Mouse (Mus musculus) liver, adult (tissue): ENCODE results near the gene Atxn2.

Experiments used
- GATA4 ChIP-seq: IDR thresholded peaks from 2 replicates; pipeline ENCODE4 v1.6.1; 2014; ENCODE audit warnings: mild to moderate bottlenecking, low read length; ENCODE audit not compliant: insufficient replicate concordance

The Atxn2 gene

DNA sequence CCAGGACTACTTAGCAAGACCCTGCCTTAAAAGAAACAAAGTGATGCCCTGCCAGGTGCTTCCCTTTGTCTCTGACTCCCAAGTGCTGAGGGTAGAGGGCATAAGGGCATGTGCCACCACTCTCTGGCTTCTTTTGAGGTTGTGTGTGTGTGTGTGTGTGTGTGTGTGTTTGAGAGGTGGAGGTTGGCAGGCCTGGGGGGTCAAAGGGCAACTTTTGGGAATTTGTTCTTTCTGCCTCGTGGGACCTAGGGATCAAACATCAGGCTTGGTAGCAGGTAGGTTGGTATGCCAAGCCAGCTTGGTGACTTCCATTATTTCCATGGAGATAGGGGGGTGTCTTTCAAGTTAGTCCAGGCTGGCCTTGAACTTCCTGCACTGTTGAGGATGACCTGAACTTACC is 7.8 kb upstream of the Atxn2 start:
- no peak for TF ChIP-seq GATA4

DNA sequence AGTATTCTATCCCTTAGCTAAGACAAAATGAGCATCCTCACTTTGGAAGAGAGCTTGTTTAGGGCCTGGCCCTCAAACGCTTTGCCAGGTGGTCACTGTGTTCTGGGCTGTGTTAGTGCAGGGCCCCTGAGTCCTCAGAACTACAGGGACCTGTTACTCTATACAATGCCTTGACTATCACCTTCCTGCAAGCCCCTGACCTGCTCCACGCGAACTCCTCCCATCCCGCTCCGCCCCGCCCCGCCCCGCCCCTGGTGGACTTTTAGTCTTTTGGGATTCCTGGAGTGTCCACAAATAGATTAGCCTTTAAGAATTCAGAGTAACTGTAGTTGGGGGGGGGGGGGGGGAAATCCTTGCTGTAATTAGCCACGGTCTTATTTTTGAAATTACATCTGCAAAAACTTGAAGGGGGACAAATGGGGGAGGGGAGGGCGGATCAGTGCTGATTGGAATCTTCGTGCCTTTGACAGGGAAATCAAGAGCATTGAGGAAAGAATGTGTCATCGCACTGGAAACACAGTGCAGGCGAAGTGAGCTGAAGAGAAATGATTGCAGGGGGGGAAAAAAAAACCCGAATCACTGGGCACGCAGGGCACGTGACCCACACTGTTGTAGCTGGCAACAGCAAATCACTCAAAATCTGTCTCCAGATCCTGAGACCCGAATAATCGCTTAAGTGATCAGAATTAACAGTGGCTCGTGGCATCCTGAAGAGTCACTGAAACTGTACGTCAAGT is 6.5 kb upstream of the Atxn2 start:
- TF ChIP-seq GATA4 = no peak

DNA sequence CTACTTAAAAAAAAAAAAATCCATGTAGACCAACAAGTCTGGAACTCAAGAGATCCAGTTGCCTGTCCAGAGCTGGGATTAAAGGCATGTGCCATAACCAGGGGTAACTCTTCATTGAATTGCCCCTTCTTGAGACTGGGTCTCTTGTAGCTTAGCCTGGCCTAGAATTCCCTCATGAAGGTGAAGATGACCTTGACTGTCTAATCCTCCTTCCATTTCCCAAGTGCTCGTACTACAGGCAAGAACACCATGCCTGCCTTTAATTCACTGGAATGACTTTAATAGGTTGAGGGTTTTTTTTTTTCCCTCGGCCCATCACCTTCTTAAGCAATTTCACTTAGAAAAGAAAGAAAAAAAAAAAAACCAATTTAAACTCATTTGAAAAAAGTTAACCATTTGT is 735 bp upstream of the Atxn2 start:
- no peak for TF ChIP-seq GATA4

DNA sequence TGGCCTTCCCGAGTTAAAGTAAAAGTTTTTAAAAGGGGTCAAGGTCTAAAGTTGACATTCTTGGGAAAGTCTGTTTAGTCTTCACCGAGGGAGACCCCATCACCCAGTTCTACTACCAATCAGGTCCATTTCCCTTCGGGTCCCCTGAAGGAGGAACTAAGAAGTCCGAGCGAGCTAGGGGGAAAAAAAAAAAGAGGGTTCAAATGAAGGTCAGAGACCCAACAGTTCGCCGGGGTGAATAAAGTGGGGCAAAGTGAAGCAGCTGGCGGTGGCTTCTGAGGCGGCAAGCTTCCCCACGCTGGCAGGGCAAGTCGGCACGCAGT is 325 bp upstream of the Atxn2 start:
- no peak for TF ChIP-seq GATA4

DNA sequence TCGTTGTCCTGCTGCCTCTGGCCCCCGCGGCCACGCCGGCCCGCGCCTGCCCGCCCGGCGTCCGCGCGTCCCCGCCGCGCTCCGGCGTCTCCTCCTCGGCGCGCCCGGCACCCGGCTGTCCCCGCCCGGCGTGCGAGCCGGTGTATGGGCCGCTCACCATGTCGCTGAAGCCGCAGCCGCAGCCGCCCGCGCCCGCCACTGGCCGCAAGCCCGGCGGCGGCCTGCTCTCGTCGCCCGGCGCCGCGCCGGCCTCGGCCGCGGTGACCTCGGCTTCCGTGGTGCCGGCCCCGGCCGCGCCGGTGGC is 743 bp downstream of the Atxn2 start:
- no peak for TF ChIP-seq GATA4

DNA sequence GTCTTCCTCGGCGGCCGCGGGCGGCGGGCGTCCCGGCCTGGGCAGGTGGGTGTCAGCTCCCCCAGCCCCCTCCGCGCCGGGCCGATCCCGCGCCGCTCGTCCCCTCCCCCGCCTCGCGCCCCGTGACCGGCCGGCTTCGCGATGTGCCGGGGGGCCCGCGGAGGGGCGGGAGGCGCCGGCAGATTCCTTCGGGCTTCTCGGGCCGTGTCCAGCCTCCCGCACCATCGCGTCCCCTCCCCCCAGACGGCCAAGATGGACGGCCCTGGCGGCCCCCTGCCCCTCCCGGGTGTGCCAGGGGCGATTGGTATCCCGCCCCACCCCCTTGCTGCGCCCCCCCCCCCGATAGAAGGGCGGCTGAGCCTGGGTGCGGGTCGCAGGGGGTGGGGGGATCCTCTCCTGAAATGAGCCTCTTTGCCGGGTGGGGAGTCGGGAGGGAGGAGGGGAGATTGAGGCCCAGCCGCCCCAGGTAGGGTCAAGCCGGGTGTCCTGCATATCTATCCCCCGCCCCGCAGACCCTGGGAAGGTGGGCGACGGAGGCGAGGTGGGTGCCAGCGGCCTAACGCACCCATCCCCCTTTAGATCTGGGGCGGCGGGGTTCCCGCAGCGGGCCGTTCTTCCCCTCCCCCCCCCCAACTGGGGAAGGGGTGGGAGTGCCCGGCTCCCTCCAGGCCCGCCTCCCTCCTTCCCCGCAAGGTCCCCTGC is 1.2 kb downstream of the Atxn2 start:
- no peak for TF ChIP-seq GATA4

DNA sequence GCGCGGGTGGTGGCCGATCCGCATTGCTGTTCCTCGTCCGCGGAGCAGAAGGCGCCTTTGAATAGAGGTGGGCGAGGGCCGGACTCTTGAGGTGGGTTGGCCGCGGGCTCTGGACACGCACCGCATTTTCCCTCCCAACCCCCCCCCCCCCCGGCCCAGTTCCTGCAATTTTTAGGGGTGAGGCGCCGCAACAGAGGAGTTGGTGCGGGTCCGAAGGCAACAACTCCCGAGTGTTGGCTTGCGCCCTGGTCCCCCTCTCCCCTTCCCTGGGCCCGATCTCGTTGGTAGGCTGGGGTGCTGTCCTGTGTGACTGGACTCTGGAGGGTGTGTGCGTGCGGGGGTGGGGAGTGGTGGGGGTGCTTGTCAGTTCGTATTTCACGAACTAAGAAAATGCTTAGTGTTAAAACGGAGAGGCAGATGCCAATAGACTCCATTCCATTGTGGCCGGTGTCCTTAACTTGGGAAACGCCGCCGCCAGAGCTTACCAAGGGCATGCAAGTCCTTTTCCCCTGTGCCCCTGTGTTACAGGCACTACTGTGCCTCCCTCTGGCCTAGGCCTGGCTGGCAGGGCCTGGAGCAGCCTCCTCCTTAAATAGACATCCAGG is 1.9 kb downstream of the Atxn2 start:
- no peak for TF ChIP-seq GATA4

DNA sequence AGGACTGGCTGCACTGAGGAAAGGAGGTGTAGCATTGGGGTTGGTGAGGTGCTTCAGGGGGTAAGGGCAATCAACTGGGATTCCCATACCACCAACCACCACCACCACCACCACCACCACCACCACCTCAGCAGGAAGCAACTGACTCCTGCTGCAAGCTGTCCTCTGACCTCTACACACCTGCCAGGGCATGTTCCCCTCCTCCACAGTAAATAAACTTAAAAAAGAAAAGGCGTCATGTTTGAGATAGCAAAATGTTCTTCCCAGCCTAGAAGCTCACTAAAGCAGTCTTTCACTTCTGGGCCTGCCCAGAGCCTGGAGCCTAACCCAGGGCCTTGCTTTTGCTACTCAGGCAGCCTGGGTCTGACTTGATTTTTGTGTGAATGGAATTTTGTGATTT is 3.2 kb downstream of the Atxn2 start:
- no peak for TF ChIP-seq GATA4

DNA sequence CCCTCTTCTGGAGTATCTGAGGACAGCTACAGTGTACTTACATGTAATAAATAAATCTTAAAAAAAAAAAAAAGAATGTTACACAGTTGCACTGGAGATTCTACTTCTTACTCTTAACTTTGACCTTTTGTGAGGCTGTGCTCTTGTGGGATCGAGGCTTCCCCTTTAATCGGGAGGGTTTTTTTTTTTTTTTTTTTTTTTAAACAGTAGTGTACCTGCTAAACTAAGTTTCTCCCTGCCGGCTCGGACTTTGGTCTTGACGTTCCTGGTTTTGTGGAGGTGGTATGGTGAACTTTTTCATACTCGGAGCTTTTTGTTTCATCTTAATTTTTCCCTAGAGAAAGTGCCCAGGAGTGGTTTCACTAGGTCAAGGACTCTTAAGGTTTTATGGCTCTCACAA is 3.8 kb downstream of the Atxn2 start:
- no peak for TF ChIP-seq GATA4

DNA sequence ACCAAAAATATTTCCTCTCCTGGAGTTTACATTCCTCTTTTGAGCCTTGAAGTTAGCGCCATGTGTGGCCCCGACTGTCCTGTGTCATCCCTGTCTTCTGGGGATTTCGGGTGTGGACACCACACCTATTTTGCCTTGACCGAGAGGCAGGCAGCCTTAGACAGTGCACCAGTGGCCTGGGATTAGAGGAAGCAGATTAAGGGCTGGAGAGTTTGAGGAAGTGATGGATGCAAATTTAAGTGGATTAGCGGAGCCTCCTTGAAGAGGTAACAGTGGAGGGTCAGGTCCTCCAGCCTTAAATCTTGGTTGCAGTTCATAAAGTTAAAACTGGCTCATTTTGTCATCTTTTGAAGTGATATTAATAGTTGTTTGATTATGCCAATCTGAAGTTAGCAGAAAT is 7.3 kb downstream of the Atxn2 start:
- no peak for TF ChIP-seq GATA4

DNA sequence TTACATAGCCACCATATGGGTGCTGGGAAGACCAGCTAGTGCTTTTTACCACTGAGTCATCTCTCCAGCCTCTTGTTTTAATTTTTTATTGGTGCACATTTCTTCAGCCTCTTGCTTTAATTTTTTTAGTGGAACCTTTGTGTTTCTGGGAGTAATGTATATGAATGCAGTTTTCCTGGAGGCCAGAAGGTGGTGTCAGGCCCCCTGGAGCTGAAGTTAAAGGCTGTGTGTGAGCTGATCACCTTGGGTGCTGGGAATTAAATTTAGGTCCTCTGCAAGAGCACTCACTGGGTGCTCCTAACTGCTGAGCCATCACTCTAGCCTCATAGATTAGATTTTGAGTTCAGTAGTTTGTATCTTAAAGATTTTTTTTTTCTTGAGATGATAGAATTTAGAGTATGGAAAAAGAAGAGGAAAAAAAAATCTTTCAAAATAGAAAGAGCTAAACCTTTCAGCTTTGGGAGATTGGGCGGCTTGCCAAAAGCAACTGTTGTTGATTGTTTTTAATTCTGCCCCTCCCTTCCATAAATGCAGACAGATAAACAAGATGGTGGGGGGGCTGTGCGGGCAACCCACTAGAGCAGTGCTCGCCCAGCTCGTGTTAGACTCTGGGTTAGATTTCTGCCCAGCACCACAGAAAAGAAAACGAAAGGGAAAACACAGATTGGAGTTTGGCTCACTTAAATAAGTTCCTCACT is 9.9 kb downstream of the Atxn2 start:
- no peak for TF ChIP-seq GATA4

DNA sequence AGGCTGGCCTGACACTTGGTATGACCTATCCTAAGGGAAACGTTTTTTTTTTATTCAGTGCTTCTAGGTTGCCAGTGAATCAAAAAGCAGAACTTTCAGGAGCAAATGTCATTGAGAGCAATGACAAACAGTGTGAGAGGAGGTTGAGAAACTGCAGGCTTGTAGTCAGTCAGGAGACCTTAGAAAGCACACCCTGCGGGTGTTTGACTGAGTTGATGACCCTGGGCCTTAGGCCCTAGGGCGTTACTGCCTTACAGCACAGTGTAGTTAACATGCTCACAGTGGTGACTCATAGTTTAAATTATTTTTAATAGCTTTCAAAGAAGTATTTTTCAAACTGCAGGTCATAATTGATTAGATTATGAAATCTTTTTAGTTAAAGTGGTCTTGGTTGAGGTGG is 10.7 kb downstream of the Atxn2 start:
- no peak for TF ChIP-seq GATA4

DNA sequence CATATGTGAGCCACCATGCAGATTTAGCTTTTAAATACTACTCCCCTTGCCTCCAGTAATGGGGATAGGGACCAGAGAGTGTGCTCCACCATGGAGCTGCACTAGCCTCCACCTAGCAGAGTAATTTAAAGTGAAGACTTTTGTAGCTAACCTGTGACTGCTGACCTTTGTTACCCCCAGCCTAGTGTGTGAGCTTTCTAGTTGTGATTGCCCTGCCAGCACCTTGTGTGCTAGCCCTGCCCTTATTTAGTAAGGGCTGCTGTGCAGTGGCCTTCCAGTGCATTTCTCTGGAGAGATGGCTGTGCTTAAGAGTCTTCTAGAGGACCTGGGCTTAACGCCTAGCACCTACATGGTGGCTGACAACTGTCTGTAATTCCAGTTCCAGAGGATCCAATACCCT is 13.5 kb downstream of the Atxn2 start:
- no peak for TF ChIP-seq GATA4

DNA sequence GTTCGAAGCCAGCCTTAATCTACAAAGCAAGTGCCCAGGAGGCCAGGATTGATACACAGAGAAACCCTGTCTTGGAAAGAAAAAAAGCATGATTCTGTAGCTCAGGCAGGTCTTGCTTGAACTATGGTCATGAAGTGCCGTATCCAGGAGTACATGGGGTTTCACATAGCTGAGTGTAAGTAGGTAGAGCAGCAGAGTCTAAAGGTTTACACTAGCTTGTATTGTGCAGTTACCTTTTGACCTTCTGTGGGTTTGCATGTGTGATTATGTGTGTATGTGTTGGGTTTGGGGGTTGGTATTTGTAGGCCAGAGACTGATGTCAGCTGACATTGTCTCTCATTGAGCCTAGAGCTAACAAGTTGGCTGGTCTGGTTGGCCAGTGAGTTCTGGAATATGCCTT is 18.9 kb downstream of the Atxn2 start:
- TF ChIP-seq GATA4 = no peak

DNA sequence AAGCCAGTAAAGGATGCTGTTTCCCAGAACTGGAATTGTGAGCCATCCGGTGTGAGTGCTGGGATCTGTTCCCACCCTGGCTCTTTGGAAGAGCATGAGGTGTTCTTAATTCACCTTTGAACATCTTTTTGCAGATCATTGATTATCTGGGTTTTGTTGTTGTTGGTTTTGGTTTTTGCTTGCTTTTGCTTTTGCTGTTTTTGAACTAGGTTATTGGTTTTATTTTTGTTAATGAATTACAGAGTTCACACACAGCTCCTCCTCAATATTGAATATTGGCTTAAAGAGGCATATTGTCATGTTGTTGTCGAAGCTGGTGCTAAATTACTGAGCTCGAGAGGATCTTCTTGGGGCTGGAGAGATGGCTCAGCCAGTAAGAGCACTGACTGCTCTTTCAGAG is 25.5 kb downstream of the Atxn2 start:
- TF ChIP-seq GATA4 = no peak

DNA sequence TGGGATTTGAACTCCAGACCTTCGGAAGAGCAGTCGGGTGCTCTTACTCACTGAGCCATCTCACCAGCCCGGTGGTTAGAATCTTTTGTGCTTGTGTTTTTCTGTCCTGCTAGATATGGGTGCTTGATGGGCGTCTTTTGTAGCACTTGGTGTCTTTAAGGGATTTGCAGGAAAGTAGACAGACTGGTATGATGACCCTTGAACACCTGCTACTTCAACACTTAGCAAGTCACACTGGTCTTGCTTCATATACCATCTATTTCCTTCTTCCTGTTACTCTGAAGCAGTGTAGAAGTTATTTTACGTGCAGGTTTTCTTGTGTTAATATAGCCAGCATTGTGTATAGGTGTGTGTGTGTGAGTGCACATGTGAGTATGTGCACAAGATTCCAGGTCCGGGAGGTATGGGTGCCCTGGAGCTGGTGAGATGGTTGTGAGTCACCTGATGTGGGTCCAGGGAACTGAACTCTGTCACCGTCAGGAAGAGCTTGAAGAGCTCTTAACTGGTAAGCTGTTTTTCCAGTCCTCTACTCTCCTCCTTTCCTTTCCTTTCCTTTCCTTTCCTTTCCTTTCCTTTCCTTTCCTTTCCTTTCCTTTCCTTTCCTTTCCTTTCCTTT is 27.5 kb downstream of the Atxn2 start:
- no peak for TF ChIP-seq GATA4
